Mouse (Mus musculus) cerebellum, adult (tissue): ENCODE data around the gene Cldn15.
"Not testable (repeated sequence)": the region's sequence is repeated elsewhere in the genome, so short reads cannot be mapped to it uniquely, and the experiment has no call there.

Source experiments
- ATAC-seq: cut with Nextera tagmentation; 2 replicates; pipeline ENCODE4 v1.9.2; 2017; ENCODE audit warnings: mild to moderate bottlenecking, moderate library complexity, mixed read lengths; ENCODE audit not compliant: insufficient number of reproducible peaks, low FRiP score, low TSS enrichment

Gene Cldn15

DNA sequence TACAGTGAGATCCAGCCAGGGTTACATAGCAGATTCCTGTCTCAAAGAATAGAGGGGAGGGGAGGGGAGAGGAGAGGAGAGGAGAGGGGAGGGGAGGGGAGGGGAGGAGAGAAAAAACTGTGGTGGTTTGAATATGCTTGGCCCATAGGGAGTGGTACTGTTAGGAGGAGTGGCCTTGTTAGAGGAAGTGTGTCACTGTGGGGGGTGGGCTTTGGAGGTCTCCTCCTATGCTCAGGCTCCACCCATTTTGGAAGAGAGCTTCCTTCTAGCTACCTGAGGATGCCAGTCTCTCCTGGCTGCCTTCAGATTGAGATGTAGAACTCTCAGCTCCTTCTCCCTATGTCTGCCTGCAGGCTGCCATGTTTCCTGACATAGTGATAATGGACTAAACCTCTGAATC is 18.5 kb upstream of the Cldn15 start:
- no peak for ATAC-seq

DNA sequence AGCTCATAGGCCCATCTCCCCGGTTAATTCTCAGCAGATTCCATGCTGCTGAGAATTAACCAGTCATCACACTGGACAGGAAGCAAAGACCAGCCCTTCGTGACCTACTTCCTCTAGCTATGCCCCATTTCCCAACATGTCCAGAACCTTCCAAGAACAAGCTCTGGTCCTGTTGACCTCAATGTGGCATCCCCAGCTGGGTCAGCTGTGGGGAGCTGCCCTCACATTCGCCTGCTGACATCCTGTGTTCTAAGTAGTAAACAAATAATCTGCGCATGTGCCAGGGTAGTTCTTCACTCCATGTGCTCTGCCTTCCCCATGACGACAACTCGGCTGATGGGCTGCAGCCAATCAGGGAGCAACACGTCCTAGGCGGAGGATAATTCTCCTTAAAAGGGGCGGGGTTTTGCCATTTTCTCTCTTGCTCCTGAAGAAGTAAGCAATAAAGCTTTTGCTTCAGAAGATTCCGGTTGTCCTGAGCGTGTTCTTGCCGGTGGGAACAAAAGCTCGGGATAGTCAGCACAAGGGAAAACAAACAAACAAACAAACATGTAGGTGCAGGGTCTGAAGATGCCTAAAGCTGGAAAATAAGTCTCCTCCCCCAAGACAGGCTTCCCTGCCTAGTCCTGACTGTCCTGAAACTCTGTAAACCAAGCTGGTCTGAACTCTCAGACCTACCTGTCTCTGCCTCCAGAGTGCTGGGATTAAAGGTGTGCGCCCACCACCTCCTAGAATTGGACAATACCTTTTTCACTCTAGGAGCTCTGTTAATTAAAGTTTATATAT is 16.7 kb upstream of the Cldn15 start:
- not testable (repeated sequence) for ATAC-seq

DNA sequence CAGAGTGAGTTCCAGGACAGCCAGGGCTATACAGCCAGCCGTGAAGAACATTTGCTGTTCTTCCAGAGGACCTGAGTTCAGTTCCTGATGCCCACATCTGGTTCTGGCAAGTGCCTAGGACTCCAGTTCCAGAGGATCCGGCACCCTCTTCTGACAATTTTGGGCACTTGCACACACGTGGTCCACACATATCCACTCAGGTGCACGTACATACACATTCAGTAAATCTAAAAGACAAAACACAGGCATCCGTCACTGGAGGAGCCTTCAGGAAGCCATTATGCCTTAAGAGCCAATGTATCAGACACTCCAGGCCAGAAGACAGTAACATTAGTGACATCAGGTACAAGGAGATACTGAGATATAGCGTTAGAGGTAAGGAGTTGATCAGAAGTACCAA is 15.9 kb upstream of the Cldn15 start:
- no peak for ATAC-seq

DNA sequence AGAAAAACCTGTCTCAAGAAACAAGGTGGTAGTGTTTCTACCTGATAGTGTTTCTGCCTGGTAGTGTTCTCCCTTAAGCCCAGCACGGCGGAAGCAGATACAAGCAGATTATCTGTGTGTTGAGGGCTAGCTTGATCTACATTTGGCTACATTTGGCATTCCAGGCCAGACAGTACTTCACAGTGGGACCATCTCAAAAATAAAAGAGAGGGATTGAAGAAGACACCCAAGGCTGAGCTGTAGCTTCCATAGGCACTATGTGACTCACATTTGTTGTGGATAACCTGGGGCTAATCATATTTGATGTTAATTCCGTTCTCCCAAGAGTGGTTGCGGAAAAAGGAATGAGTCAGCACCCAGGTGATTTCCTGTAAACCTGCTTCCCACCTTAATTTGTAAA is 14.3 kb upstream of the Cldn15 start:
- ATAC-seq: no peak

DNA sequence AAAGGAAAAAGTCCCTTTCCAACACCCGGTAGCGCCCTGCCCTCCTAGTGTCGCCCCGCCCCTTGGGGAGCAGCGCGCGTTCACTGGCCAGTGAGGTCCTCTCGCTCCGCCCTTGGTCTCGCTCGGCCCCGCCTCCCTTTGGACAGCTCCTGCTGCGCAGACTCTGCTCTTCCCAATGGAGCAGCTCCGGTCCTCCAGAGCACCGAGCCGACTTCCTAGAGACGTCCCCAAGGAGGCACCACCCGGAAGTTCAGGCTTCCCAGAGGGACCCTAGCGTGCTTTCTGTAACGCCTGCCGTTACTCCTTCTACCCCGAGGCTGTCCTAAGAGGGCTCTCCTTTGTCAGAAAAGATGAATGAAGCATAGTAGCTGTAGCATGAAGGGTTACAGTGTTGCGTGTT is 13.4 kb upstream of the Cldn15 start, which contains the start of gene Fis1:
TSS of gene Fis1 (plus strand) at position 261 of the 400 bp plus-strand sequence.
- peak; percentile 98 for ATAC-seq

DNA sequence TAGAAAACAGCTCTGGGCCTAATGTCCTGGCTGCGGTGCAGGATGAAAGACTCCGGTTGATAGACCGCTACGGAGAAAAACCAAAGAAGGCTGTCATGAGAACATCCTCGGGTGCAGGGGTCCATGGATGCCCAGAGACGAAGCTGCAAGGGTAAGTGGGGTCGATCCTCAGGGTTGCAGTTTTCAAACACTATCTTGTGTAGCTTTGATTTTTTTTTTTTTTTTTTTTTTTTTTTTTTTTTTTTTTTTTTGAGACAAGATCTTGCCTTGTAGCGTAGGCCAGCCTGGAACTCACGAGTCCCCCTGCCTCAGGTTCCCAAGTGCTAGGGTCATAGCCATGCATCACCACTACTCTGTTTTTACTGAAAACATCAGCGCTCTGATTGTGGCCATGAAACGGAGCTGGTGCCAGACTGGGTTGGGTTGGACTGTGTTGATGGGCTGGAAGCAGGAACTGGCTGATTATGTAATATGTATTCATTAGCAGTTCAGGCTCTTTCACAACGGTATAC is 12.9 kb upstream of the Cldn15 start:
- ATAC-seq: peak; percentile 19; the same call in 1 of the 2 replicates

DNA sequence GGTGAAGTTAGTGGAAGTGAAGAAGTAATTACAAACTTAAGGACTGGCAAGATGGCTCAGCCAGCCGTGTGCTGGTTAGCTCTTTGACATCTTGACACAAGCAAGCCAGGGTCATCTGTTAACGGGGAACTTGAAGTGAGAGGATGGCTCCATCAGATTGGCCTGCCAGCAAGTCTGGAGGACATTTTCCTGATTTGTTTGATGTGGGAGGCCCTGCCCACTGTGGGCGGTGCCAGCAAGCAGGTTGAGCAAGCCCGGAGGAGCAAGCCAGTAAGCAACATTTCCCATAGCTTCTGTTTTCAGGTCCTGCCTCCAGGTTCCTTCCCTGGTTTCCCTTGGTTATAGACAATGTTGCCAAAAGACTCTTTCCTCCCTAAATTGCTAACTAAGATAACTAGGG is 10.8 kb upstream of the Cldn15 start:
- no peak for ATAC-seq

DNA sequence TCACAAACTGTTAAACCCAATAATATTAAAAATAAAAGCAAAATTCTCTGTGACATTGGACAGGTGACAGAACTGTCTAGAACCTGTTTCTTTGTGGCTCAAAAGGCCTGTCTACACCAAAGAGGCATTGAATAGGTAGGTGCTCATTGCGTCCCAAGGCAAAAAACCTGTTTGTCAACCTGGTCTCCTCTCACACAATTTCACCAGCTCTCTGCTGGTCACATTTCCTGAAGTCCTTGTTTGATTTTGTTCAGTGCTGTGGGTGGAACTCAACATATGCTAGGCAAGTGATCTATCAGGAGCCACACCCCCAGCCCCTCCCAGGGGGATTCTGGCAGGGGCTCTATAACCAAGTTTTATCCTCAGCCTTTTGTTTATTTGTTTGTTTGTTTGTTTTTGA is 9.2 kb upstream of the Cldn15 start:
- ATAC-seq: no peak

DNA sequence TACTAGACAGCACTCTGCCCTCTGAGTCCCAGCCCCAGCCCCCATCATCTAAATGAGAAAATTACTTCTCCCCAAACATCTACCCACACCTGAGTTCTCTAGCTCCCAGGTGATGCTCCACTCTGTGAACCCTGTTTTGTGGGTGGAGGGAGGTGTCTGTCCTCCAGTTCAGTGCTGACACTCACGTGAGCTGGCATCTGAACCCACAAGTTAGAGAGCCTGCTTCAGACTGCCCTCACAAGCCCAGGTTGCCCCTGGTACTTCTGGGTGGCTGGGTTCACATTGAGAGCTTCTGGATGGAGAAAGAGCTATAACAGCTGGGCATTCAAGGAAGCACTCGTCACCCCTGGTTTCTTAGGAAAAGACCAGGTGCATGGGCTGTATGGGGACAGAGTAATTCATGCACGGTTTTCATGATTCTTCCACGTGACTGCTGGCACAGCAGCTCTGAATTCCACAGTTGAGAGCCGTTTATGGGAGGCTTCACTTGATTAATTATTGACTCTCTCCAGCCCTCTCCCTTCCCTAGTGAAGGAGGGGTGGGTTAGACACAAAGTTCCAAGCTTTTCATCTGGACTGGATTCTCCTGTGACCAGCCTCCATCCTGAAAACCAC is 7.3 kb upstream of the Cldn15 start:
- no peak for ATAC-seq

DNA sequence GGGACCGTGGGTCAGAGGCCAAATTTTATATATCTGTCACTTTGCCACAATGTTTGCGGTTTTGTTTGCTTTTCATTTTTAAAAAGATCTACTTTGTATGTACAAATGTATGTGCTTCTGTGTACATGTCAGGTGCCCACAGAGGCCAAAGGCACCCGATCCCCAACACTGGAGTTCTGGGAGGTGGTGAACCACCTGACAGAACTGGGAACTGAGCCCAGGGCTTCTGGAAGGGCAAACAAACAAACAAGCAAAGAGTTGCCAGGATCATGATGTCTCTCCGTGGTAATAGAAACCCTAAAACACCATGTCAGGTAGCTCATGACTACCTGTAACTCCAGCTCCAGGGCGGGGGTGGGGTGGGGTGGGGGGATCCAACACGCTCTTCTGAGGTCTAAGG is 6.4 kb upstream of the Cldn15 start:
- no peak for ATAC-seq

DNA sequence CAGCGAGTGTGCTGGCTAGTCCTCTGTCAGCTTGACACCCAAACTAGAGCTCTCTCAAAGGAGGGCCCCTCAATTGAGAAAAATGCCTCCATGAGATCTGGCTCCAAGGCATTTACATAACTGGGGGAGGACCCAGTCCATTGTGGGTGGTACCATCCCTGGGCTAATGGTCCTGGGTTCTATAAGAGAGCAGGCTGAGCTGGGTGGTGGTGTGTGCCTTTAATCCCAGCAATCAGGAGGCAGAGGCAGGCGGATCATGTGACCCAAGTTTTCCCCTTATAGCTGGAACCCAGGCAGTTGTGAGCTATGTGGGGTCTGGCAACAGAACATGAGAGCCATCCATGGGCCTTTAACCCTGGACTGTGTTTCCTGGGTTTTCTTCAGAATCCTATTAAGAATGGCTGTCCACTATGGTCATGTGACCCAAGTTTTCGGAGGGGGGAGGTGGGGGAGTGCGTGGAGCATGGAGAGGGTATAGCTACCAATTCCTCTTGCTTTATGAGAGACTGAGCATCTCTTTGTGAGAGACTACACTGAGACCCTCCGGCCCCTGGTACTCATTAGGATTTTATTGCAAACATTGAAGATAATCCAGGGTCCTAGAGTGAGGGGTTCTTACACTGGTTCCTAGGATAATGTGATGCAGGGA is 5.0 kb upstream of the Cldn15 start:
- no peak for ATAC-seq

DNA sequence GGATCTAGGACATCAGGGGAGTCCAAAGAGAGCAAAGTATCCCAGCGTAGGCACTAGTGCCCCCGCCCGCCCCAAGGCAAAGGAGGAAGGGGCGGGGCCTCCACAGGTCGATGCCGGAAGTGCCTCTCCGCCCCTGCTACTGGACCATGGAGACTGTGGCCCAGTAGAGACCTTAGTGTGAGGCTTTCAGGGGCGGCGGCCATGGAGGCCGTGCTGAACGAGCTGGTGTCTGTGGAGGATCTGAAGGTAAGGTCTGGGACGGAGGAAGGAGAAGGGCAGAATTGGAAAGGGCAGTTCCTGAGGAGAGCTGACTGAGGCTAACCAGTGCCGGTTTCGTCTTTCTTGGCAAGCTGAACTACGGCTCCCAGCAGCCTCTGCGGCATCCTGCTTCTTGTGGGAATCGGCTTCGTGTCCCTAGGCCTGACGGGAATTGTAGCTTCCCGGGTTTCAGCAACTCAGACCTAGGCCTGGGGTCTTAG is 4.4 kb upstream of the Cldn15 start:
- peak; percentile 84 for ATAC-seq

DNA sequence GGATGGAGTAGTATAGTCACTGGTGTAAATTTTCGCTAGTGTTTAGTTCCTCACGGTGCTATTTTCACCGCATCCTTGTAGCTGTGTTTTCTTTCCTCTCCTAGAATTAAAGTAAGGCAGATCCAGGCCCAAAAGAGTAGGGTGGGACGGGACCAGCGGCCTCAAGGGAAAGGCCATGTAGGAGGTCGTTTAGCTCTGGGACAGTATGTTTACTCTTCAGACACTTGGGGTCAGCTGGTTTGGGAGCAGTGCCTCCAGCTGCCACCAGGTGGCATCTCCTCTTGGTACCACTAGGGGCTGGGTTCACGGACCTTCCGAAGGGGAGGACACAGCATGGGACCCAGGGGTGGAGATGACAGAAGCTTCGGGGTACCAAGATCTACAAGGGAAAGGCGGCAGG is 3.9 kb upstream of the Cldn15 start:
- ATAC-seq: peak; percentile 64; the same call in 1 of the 2 replicates

DNA sequence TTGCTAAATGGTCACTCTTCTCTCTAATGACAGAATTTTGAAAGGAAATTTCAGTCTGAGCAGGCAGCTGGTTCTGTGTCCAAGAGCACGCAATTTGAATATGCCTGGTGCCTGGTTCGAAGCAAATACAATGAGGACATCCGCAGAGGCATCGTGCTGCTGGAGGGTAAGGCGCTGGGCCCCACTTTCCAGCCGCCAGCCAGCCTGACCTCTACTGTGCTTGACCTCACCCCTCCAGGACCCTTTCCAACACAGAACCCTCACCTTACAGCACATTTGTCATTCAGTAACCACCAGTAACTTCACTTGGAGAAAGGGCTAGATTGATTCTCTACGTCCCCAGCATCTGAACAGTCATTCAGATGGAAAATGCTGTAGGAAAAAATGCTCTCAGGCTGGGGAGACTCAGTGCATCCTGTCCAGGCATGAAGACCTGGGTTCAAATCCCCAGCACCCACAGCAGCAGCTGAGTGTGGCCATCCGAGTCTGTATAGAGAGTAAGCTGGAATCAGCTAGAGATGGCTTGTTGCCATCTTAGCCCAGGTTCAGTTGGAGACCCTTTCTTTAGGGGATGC is 3.4 kb upstream of the Cldn15 start:
- ATAC-seq: no peak

DNA sequence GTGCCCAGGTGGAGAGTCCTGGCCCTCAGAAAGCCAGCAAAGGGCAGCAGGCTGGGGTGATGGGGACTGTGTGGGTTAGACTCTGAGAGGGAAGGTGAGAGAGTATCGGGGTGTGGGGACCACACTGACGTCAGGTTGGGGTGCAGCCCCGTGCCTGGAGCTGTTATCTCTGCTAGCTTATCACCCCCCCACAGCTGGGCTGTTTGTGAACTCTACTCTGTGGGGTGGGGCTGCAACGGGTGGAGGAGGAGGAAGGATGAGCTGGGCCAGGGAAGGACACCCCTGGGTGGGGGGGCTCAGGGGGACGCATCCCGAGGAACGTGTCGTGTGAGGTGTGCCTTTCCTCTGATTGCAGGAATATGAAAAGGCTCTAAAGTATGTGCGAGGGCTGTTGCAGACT is 1.2 kb upstream of the Cldn15 start:
- ATAC-seq: no peak

DNA sequence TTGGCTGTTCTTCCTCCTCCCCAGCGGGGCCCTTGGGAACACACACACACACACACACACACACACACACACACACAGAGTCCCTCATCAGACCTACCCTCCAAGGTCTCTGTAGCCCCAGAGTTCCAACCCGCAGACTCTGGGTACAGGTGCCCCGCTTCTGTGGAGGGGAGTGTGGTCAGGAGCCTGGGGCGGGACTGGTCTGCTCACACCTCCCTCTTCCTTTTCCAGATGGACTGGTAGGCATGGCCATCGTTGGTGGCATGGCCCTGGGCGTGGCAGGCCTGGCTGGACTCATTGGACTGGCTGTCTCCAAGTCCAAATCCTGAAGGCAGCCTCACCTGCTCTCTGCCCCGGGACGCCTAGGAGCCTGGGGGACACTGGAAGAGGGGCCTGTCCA is 730 bp upstream of the Cldn15 start:
- no peak for ATAC-seq

DNA sequence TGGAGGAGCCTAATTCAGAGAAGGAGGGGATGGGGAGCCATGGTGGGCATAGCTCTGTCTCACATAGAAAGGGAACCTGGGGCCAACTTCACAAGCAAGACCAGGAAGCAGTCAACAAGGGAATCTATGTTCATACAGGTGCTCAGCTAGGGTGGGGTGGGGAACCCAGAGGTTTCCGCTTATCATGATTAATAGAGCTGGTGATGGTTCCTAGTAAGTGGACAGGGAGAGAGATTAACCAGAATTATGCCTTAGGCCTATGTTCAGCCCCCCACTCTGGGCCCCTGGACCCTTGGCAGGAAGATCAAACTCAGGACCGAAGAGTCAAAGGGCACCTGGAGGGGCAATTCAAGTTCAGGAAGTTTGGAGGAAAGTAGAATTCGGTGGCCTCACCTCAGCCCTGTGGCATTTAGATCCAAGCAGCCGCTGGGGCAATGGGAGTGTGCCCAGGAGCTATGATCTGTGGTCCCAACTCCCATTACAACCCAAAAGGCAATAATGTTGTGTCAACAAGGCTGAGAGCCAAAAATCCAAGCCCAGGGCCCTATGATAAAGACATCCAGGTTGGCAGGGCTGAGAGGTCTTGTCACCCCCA is 542 bp downstream of the Cldn15 start:
- no peak for ATAC-seq

DNA sequence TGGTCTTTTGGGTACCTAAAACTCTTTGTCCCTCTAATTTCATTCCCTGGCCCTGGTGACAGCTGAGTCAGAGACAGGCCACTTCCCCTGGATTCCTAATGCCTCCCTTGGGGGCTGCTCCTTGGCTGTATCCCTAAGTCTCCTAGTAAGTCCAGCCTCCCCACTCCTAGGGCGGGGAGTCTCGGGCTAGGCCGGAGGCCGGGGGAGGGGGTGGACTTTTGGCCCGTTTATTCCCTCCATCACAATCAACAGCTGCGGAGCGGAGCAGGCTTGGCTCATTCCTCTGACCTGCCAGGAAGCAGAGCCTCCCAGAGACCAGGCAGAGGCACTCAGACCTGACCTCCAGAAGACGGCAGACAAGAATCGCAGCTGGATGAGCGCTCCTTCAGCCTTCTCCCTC is 1.2 kb downstream of the Cldn15 start:
- no peak for ATAC-seq

DNA sequence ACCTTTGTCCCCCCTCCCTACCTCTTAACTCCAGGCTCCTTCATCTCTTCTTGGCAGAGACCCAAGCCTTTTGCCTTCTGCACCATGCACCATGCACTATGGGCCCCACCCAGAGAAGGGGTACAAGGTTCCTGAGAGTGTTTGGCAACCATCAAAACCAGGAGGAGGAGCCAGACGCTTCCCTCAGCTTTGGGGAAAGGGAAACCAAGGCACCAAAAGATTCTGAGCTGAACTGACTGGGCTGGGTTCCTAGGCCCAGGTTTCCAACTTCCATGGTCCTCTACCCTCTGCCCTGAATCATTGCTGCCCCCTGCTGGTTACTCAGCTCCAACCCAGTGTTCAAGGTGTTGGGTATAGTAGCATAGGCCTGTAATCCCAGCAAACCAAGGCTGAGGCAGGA is 4.3 kb downstream of the Cldn15 start:
- ATAC-seq: no peak

DNA sequence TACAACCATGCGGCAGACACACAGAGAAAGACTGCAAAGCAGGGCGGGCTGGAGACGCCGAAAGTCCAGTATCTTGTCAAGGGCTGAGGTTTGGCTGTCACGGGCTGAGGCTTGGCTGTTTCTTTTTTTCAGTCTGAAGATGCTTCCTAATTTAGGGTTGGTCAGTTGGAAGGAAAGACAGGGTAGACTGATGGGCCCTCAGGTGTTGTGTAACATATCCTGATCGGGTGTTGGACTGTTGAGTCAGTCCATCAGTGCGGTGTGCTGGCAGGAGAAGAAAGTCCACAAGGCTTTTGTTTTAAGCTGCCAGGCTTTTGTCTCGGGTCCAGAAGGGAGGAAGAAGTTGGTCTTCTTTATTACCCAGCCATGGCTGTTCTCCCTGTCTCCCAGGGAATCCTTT is 7.3 kb downstream of the Cldn15 start:
- ATAC-seq: no peak

DNA sequence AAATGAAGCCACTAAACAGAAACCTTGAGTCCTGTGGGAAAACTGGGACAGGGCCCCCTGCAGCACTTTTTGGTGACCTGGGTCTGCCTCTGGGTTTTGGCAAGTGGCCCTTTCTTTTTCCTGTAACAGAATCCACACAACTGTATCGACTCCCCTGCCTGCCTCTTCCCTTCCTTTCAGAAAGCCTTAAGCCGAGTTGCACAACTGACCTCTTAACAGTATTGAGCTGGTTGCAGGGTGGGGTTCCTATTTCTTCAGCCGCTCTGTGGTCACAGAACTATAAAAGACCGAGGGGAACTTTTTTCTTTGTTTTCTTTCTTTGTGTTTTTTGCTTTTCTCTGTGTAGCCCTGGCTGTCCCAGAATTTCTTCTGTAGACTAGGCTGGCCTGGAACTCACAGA is 11.4 kb downstream of the Cldn15 start:
- no peak for ATAC-seq
